Mouse (Mus musculus) liver, adult 2 months (tissue): ENCODE data around the gene Nkain1.

Experiments
- CTCF ChIP-seq: fragments of 200-500 bp; IDR thresholded peaks from 2 replicates; pipeline ENCODE4 v1.5.1; 2011; ENCODE audit warnings: low read depth, low read length, control low read depth
- POLR2A ChIP-seq: fragments of 200-500 bp; IDR thresholded peaks from 2 replicates; pipeline ENCODE4 v1.6.1; 2011; ENCODE audit warnings: low read length, control low read depth; ENCODE audit not compliant: insufficient read depth; ENCODE audit errors: extremely low read depth

DNA sequence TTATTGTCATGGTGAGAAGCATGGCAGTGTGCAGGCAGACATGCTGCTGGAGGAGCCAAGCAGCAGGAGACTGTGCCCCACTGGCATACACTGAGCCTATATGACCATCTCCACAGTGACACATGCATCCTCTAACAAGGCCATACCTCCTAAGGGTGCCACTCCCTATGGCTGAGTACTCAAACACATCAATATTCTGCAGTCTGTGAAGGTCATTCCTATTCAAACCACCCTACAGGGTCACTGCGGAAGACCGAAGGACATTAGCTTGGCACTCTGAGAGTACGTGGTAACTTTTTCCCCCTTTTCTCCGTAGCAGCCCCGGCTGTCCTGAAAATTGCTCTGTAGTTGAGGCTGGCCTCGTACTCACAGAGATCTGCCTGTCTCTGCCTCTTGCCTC, 52.5 kb downstream of the Nkain1 start:
- TF ChIP-seq CTCF (no peak), POLR2A (no peak)
